Mouse (Mus musculus) mouse embryonic stem cell (cell line): ENCODE measurements around the gene Samd10.

ENCODE experiments used
- in situ Hi-C, 2 experiments: fragments of 300-500 bp; cut with MboI; formaldehyde crosslinking; loops; 1 replicate in 1 of 2; 3 replicates in 1 of 2; pipeline ENCODE4 v1.14.3; 2019 to 2020; ENCODE audit warnings: low sequenced_read_pairs in 2 of 2, low pct_unique_long_range_greater_than_20kb in 1 of 2, mixed read lengths in 1 of 2; ENCODE audit not compliant: unreplicated experiment in 1 of 2

Gene Samd10

DNA sequence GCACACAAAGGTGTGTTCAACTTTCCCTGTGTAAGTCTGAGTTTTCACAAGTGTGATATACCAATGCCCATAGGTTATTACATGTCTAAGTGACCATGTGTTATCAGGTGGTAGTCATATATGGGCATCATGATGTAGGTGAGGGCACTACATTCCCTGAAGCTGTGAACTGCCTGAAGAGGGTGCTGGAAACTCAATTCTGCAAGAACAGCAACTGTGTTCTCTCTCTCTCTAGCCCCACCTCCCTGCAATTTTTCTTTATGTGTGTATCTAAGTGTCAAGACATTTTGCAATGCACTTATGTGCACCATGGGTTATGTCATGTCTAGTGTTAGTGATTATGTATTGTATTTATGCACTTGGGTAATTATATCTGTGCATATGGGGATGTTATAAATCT is 5.1 kb downstream of the Samd10 start:
- in situ Hi-C loops, result no loop called here

DNA sequence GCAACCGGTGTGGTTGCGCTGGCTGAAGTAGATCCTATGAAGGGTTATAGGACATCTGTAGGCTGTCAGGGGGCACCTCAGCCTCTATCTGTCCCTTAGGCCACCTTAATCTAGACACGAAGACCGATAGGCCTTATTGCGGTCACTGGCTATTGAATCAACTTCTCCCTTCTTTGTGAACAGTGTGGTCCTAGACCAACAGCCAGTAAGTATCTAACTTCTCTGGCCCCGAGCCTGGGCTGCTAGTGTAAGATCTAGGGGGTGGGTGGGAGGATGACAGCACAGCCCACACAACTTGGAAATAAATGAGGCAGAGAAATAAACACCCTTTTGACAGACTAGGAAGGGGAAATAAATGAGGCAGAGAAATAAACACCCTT is 6.0 kb downstream of the Samd10 start:
- in situ Hi-C loops, result no loop called here

DNA sequence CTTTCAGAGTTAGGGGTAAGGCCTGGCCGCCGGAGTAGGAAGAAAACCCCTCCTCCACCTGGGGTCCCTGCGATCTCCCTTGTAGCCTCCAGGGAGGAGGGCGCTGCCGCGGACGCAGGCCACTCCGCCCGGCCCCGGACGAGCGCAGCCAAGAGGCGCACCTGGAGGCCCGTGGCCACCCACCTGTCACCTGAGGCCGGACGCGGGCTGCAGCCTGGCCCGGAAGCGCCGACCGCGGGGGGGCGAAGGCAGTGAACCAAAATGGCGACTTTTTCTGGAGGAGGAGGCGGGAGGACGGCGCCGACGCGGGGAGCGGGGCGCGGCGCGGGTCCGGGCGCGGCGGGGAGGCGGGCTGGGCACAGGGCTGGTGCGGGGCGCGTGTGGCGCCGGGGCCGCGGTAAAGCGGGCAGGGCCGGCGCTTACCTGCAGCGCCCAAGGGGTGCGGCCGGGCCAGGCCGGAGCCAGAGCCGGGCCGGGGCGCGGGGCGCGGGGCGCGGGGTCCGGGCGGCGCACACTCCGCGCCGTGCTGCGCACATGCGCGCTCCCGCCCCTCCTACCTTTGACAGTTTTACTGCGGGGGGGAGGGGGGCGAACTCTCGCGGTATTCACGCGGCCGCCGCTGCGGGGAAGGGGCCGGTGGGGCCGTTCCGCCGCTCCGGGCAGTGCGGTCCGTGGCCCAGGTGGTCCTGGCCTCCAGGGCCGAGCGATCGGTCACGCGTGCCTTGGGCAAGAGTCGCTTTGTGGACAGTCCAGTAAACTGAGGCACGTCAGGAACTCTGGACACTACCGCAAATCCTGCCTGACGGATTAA is 6.6 kb downstream of the Samd10 start, which contains the start of gene Zfp512b:
Gene Zfp512b (minus strand): TSS at position 573 of the 811 bp plus-strand sequence.
- in situ Hi-C loops, result no loop called here

DNA sequence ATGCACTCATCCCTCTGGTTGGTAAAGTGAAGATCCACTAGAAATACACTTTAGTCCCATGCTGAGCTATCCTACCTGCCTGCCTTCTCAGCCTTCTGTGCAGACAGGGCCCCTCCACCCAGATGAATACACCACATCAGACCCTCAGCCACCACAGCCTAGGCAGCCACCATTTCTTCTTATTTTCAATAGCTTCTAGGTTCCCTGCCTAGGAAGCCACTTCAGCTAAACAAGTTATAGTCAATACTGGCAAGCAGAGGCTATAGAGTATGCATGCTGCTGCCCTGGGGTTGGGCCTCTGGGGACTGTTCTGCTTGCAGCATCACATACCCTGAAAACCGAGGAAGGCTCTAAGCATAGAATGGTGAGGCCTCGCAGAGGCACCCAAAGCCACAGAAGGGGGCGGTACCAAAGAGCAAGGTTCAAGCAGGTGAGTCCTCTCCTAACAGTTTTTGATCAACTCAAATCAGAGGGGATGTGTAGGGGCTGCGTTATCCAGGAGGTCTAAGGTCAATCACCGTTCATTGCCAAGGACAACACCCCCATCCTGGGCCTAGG is 7.4 kb downstream of the Samd10 start, which contains the start of gene Prpf6:
Gene Prpf6 (plus strand): TSS at position 341 of the 558 bp plus-strand sequence.
- in situ Hi-C loops, result no loop called here

DNA sequence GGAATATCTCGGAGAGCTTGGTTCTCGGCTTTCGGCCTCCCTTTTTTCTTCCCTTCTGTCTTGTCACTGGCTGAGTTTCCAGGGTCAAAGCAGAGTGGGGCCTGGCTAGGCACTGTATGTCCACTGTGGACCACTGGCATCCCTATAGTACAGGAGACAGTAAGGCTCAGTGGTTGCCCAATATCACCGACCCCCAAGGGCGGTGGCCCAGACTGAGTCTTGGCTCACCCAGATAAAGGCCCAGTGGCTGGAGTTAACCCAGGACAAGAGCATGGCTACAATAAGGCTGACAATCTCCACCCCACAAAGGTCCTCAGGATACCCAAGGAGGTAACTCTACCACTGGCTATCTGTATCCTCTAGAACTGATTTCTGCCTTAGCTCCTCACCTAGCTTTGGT is 8.5 kb downstream of the Samd10 start:
- in situ Hi-C loops, result no loop called here

DNA sequence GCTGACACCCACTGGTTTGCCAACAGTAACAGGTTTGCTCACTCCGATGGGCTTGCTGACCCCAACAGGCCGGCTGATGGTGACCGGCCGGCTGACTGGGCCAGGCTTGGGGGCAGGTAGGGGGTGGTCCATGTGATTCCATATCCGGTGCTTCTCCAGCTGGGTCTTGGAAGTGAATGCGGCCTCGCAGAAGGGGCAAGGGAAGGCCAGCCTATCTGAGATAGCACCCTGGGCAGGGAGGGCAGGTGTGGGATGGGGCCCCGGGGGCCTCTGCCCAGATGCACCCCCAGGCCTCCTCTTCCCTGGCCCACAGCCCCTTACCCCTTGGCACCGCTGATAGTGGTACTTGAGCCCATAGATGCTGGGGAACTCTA is 9.3 kb downstream of the Samd10 start:
- in situ Hi-C loops, result no loop called here

DNA sequence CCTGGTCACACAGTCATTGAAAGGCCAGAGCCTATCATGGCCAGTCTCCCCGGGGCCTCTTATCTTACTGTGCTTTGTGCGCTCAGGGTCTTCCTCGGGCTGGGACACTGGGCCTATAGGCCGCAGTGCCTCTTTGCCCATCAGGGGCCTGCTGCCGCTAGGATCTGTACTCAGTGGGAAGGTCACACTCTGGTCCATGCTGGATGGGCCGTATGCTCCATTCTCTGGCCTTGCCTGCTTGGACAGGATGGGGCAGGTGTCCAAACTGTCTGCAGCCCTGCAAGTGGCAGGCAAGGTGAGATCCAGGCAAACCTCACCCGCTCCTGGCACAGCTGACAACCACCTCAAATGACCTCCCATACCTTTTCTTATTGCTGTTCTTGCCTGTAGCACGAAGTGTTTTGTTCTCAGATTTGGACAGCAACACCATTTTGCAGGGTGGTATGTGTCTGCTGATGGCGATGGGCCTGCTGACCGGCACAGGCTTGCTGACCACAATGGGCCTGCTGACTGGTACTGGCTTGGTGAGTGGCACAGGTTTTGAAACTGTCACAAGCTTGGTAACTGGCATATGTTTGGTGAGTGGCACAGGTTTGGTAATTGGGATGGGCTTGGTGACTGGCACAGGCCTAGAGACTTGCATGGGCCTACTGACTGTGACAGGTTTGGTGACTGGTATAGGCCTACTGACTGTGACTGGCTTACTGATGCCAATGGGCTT is 9.8 kb downstream of the Samd10 start:
- in situ Hi-C loops, result no loop called here

DNA sequence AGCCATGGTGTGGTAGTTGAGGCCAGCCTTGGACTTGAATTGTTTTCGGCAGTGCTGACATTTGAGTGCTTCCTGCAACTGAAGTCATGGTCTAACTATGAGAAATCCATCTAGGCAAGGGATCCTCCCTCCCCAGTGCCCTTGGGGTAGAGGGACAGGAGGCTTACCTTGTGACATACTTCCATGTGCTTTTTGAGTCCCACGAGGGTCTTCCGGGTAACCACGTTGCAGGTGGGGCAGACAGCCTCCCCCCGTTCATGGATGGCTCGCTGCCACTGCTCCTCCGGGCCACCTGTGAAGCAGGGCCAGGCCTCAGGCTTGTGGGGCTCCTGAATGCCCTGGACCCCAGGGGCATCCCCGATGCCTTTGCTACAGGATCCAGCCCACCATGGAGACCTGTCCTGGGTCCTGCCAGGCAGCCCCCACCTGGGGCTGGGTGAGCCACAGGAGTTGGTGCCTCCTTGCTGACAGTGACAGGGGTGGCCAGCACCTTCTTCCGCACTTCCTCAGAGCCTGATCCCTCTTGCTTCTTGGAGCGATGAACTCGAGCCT is 10.7 kb downstream of the Samd10 start:
- in situ Hi-C loops, result no loop called here

DNA sequence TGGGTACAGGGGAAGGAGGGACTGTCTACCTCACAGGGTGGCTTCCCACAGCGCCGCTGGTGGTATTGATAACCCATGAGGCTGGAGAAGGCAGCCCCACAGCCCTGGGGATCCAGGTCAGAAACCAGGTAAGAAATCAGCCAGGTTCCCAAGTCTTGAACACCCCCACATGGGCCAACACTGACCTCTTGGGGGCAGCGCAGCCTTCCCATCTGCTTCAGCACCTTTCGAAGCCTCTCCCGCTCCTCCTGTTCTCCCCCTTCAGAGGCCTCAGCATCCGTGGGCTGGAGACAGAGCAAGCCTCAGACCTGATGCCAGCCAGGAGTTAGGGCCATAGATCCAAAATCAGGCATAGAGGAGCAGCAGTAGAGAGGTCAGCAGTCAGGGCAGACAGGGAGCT is 11.2 kb downstream of the Samd10 start:
- in situ Hi-C loops, result no loop called here

DNA sequence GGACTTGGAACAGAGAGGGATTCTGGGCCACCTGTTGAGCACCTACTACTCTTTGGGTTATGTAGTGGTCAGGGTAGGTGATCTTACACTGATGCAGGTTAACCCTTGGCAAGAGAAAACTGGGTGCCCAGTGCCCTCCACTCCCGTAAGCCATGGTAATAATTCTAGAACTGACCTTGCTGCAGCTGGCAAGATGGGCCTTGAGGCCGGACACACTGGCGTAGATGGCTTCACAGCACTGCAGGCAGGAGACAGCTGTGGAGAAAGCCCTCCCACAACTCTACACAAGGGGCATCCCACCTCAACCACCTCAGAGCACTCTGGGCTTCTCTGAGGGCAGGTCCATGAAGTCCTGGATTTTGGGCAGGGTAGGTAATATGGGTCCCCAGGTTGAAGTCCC is 12.9 kb downstream of the Samd10 start:
- in situ Hi-C loops, result no loop called here

DNA sequence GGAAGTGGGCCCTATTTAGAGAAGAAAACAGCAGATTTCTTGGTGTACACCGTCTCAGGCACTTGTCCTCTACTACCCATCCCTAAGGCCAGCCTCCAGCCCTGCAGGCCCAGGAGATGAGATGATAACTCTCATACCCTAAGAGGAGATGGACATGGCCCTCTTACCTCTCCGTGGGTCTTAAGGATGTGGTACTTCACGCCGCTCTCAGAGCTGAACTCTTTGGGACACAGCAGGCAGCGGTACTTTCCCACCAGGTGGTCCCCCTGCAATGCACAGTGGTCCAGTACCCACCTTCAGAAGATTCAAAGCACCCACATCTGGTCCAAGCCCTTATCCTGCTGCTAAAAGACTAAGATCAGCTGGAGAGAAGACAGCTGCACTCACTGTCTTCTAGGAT is 13.5 kb downstream of the Samd10 start:
- in situ Hi-C loops, result no loop called here

DNA sequence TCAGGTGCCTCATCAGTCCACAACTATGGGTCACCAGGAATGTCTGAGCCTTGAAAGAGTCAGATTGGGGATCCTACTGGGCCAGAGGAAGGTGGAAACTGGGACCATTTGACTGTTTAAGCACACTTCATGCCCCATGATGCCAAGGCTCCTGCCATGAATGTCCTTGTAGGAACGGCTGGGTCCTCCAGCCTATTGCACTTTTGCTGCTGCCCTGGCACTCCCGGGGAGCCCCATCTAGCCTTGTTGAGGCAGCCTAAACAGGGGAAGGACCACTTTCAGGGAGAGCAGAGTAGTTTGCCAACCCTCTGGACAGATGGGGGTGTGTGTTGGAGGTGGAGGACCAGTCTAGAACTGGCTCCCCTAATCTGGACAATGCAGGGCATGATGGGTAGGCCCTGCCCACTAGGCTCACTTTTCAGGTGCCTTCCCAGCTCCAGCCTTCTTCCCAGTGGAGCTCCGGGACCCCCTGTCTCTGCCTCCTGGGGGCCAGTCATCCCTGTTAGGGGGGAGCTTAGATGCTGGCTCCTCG is 14.5 kb downstream of the Samd10 start, which contains the start of gene Uckl1:
Gene Uckl1 (minus strand): TSS at position 482 of the 532 bp plus-strand sequence.
- in situ Hi-C loops, result no loop called here

DNA sequence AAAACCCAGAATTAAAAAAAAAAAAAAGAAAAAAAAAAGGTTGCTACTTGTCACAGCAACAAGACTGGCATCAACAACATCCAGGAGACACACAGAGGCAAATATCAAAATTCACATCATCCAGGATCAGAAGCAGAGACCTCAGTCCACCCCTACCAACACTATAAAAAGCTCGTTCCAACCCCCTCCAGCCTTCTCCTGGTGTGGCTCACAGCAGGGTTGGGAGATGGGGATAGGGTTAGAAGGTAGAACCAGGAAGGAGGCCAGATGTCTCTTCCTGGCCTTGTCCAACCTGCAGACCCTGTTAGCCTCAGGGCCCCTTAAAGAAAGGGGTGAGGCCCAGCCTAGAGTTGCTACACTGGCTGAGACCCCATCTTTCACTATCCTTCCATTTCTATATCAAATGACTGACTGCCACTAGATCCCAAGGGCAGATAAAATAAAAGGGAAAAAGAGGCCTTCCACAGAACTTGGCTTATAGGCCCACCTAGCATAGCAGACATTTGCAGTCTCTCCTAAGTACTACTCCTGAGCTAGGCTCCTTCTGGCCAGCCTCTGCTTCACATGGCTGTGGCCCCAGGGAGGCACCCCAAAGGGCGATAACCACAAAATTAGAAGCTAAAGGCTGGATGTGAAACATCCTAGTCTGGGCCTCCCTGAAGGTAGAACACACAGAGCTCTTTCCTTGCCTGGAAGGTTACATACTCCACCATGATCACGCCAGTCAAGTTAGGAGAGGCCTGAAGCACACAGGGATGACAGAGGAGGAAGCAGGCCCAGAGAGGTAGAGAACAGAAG is 15.4 kb downstream of the Samd10 start:
- in situ Hi-C loops, result no loop called here

DNA sequence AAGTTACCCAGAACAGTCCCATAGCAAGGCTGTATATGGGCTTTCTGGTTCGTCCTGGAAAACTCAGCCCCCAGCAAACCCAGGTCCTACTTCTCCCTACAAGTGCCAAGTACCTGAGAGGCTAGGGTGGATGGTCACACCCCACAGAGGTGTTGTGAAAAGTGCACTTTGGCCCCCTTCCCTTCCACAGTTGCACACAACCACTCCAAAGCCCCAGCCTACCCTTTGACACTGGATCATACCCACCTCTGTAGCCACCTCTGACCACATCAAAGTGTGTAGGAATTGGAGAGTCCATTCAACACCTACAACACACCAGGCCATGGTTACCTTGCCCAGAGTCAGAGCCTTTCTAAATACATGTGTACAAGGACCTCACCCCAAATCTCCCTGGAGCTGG is 16.1 kb downstream of the Samd10 start:
- in situ Hi-C loops, result no loop called here

DNA sequence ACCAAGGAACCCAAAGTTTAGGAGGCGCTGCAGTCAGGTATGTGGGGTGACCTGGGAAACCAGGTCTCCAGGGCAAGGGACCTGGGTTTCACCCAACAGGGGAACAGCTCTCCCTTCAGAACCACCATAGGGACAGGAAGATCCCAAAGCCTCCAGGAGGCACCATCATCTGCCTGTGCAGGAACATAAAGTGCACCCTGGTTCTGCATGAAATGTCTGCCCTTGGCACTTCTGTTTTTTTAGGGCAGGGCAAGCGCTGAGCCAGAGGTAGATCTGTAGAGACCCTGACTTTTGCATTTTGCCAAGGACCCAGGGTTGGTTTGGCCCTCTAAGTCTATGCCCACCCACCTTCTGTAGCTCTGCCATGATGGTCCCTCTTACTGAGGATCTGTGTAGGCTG is 16.7 kb downstream of the Samd10 start:
- in situ Hi-C loops, result no loop called here

DNA sequence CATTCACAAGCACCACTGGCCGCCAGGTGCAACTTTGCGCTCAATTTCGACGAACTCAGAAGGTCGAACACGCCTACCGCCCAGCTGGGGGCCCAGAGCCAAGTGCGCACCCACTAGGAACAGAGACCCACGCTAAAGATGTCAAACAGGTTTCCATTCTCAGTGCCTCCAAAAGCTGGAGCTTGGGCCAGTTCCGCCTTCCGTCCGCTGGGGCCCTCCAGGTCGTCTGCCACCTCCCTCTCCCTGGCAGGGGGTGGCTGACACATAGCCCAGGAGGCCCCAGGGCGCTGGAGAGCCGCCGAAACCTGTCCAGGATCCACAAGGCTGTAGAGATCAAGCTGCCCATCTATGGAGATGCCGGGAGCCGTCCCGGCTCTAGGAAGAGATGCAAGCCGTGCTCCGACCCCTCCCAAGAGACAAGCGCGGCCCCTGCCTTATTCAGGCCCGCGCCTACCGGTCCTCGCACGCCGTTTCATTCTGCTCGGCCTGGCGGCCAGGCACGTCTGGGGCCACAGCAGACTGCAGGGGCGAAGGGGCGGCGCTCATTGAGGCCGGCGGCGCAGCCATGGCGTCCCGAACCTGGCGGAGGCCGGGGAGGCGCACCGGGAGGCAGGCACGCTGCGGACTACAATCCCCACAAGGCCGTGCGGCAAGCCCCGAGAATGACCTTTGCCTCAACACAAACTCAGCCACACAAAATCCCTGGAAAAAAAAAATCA is 17.5 kb downstream of the Samd10 start:
- in situ Hi-C loops, result no loop called here

DNA sequence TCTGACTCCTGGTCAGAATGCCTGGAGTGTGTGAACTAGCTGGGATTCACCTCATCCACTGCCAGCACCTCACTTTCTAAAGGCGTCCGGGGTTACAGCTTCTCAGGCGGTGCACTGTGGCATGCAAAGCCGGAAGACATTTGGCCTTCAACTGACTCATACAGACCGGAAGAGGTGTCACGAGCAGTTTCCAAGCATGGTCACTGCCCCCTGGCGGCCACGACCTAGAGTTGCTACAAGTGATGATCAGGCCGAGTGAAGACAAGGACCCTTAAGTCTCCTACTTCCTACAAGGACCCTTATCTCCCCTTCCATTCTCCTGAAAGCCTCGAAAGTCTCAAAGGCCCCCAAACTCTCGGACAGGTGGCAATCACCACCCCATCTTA is 18.0 kb downstream of the Samd10 start:
- in situ Hi-C loops, result no loop called here
